Mouse (Mus musculus) gonadal fat pad, adult 2 months (tissue): ENCODE results near the gene Serpinb9. TPM values are rescaled to one million over a fixed set of nuclear protein-coding genes. Genes with fewer than 3 reads are reported as not detected.
"Not testable (repeated sequence)": the region's sequence is repeated elsewhere in the genome, so short reads cannot be mapped to it uniquely, and the experiment has no call there.

Experiments
- DNase-seq: peaks from one replicate; pipeline ENCODE4 v3.0.0-alpha.2; 2012; ENCODE audit warnings: low read depth
- polyA plus RNA-seq: library from polyadenylated mRNA; depleted of rRNA; stranded (reverse); fragments of >200 nt; gene quantifications from 2 replicates; pipeline ENCODE4 v1.2.3, GENCODE M21; 2012

Serpinb9 gene
- polyA plus RNA-seq, 1 experiment = 14.1 TPM

- DNase-seq = no peak
Observed at GRCm38 (mm10) chr13:33003523-33004413, 718 bp downstream of the Serpinb9 start.

GRCm38 (mm10) chr13:33004414-33005105 lies 1.5 kb downstream of the Serpinb9 start:
- peak; percentile 16 for DNase-seq

GRCm38 (mm10) chr13:33005501-33006075 lies 2.5 kb downstream of the Serpinb9 start:
- DNase-seq = no peak

DNA sequence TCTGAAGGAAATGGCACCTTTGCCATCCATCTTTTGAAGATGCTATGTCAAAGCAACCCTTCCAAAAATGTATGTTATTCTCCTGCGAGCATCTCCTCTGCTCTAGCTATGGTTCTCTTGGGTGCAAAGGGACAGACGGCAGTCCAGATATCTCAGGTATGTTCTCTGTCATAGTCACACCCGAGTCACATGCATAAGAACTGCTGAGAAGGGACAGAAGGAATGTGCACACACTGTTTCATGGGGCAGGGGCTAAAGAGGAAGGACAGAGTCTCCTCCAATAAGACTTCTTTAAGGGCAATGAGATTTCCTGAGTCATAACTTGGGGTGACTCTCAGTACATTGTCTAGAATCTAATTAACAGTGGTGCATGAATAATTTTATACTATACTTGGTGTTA lies 3.5 kb downstream of the Serpinb9 start:
- DNase-seq = no peak

DNA sequence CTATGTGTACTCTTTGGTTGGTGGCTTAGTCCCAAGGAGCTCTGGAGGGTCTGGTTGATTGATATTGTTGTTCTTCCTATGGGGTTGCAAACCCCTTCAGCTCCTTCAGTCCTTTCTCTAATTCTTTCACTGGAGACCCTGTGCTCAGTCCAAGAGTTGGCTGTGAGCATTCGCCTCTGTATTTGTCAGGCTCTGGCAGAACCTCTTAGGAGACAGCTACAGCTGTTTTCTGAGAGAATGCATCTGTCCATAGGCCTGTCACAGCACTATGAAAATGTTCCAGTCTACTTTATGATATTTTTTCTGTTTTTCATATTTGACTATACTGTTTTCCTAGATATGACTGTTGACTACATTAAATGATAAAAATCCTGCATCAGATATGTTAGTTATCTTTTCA lies 9.3 kb downstream of the Serpinb9 start:
- DNase-seq = no peak

GRCm38 (mm10) chr13:33013271-33013670 lies 10.2 kb downstream of the Serpinb9 start:
- no peak for DNase-seq

DNA sequence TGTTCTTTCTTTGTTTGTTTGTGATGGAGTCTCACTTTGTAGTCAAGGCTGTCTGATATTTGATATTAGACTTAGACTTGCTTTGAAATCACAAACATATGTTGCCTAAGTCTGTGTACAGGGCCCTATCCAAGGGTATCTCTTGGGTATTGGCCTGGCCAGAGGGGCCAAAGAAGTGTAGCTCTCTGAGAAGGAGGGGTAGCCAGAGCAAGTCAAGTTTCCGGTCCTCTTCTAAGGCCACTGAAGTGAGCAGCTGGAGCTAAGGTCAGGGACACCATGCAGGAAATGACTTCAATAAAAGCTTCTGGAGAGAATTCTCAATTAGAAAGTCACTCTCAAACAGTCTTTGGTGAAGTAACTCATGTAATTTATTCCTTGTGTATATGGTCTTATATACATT lies 19.3 kb downstream of the Serpinb9 start:
- no peak for DNase-seq

GRCm38 (mm10) chr13:33026427-33027057 lies 23.5 kb downstream of the Serpinb9 start:
- DNase-seq = no peak

GRCm38 (mm10) chr13:33027244-33027643 lies 24.2 kb downstream of the Serpinb9 start, which contains the start of gene Serpinb9b:
Gene Serpinb9b (plus strand): TSS chr13:33027416.
- DNase-seq = no peak

DNA sequence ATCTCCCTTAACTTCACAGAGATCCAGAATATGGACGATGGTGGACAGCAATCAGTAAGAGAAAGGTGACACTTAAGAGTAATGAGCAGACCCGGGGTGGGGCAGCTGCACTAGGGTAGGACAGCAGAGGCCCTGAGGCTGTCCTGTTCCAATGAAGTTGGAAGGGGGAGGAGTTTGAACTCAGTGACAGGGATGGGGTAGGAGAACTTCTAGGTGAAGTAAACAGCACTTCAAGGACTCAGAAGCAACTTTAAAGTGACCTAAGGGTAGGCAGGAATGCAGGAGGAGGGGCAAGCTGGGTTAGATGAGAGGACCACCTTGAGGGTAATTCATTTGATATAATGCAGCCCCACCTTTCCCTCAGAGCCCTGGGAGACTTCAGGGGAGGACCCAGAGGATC lies 25.1 kb downstream of the Serpinb9 start:
- DNase-seq = no peak

DNA sequence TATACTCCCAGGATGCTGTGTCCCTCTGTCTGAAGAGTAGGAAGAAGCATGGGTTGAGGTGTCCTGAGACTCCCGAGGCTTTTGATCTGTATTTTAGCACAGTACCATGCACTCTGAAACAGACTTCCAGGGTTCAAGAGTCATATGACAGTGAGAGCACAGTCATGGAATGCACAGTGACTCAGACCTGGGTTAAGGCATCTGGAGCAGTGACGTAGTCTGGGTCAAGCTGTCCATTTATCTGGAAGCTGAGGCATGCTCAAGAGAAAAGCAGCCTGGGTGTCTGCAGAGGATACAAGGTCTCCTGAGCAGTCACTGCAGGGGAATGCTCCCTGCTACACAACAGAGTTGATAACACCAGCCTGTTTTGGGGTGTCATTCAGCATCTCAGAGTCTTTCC lies 25.5 kb downstream of the Serpinb9 start:
- DNase-seq = no peak

DNA sequence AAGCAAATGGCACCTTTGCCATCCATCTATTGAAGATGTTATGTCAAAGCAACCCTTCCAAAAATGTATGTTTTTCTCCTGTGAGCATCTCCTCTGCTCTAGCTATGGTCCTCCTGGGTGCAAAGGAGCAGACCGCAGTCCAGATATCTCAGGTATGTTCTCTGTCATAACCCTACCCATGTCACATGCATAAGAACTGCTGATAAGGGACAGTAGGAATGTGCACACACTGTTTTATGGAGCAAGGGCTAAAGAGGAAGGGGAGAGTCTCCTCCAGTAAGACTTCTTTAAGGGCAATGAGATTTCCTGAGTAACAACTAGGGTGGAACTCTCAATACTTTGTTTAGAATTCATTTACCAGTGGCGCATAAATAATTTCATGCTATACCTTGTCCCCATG lies 26.4 kb downstream of the Serpinb9 start:
- not testable (repeated sequence) for DNase-seq

GRCm38 (mm10) chr13:33030281-33030680 lies 27.2 kb downstream of the Serpinb9 start:
- no peak for DNase-seq

- no peak for DNase-seq
Observed at GRCm38 (mm10) chr13:33035506-33035905, 32.5 kb downstream of the Serpinb9 start.

DNA sequence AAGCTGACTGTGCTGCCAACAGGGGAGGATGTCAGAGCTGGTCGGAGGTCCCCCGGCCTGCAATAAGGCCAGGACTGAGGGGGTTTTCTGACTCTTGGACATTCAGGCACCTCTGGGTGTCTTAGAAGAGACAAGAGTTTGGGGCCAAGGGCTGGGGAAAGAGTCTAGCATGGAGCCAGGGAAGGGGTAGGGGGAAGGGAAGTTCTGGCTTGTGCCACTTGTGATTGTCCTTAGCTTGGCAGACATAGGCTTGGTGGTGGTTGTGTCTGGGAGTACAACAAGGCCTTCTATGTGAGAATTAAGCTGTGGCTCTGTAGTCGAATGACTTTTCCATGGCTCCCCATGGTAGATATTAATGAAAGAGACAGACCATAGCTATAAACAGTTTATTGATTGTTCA lies 40.5 kb downstream of the Serpinb9 start:
- DNase-seq = no peak

- no peak for DNase-seq
Observed at GRCm38 (mm10) chr13:33047234-33047633, 44.2 kb downstream of the Serpinb9 start.

- no peak for DNase-seq
Observed at GRCm38 (mm10) chr13:33048187-33048586, 45.1 kb downstream of the Serpinb9 start.

GRCm38 (mm10) chr13:33051697-33052096 lies 48.6 kb downstream of the Serpinb9 start:
- DNase-seq = no peak

- DNase-seq = no peak
Observed at GRCm38 (mm10) chr13:33063048-33063447, 60.0 kb downstream of the Serpinb9 start.
